ENCODE assay signal across 8 mouse cellular contexts in genomic region chr11:24049226-24050031, GRCm38 (mm10). TPM values are rescaled to one million over a fixed set of nuclear protein-coding genes. Genes with fewer than 3 reads are reported as not detected.
DNase-seq lines count a peak whose midpoint lies in the region; ATAC-seq lines count a peak whose summit lies in the region.

No protein-coding gene starts in this region.

- no peaks in the 10 kb centered on the region for H3K9me3 ChIP-seq in hindbrain, embryonic 10.5 days

- ATAC-seq in frontal cortex, adult (ENCODE audit: low TSS enrichment) = peak; percentile 76

- H3K36me3 ChIP-seq in hindbrain, embryonic 10.5 days = no peaks in the 10 kb centered on the region

- peaks cover 7% of the 10 kb centered on the region for H3K4me1 ChIP-seq in hindbrain, embryonic 10.5 days (replicated peaks)

- peak overlapping the region; percentile 59 for H3K4me3 ChIP-seq in hindbrain, embryonic 10.5 days

- H3K27me3 ChIP-seq in hindbrain, embryonic 10.5 days (ENCODE audit: insufficient read depth, poor library complexity, severe bottlenecking) = peaks cover 19% of the 10 kb centered on the region

- peak overlapping the region; percentile 95 for H3K27ac ChIP-seq in hindbrain, embryonic 10.5 days

- 5% methylated on average over 28 of the region's 28 CpGs for WGBS in hindbrain, embryonic 10.5 days

- DNase-seq in MN1 (ENCODE audit: low spot score) = peak; percentile 35
- DNase-seq in cerebellum, adult 8-10 months = peak; percentile 50
- peak; percentile 89 for DNase-seq in hindbrain, embryonic 10.5 days (ENCODE audit: low spot score)
- peak; percentile 90 to 94 for DNase-seq in layer of hippocampus, postnatal 10 days (ENCODE audit: low spot score in 2 of 2)
- peak; percentile 80 for DNase-seq in lung, postnatal 10 days
- peak; percentile 80 for DNase-seq in ovary, postnatal 36 days (ENCODE audit: low spot score)
- peak; percentile 79 to 83 for DNase-seq in thymus, postnatal 36 days

RNA-seq across cellular contexts. Expression of gene A830031A19Rik, which starts 25.4 kb away (rescaled TPM):
- not detected in 2 replicates for polyA plus RNA-seq in hindbrain, embryonic 10.5 days (2016; fragmentation: Nextera tagmentation; extraction: Ambion mirVana)
- total RNA-seq in layer of hippocampus, postnatal 10 days (2021) = 1 to 10 TPM in 1 of 2 experiments, not detected in 1; 1.2 TPM

RNA-seq across cellular contexts. Expression of gene Bcl11a, which starts 28.4 kb away (rescaled TPM):
- 20.7 and 54.9 TPM in 2 replicates for polyA plus RNA-seq in hindbrain, embryonic 10.5 days (2016; fragmentation: Nextera tagmentation; extraction: Ambion mirVana)
- total RNA-seq in layer of hippocampus, postnatal 10 days (2021) = 100 to 1,000 TPM; 159 to 162 TPM

Comparison
In these comparisons a context has a peak if more than half of its experiments do, and no peak if none do; other contexts are left out.
1. Peak in every context shown above with its lines: DNase-seq, ATAC-seq, H3K4me3 ChIP-seq and H3K27ac ChIP-seq.
2. DNase-seq: peak in every context shown above with its lines; median percentile 92 in layer of hippocampus, postnatal 10 days; 89 in hindbrain, embryonic 10.5 days; 81 in thymus, postnatal 36 days; 80 in lung, postnatal 10 days; 80 in ovary, postnatal 36 days; 50 in cerebellum, adult 8-10 months; 35 in MN1.